Mouse (Mus musculus): ENCODE data around the gene Dach1. TPM values are rescaled to one million over a fixed set of nuclear protein-coding genes. Genes with fewer than 3 reads are reported as not detected.

The Dach1 gene
- polyA plus RNA-seq, 1 experiment, result not detected

- no peaks in the 10 kb centered on the region for H3K4me1 ChIP-seq (ENCODE audit: control insufficient read depth)
- TF ChIP-seq GATA1 (IDR thresholded peaks at IDR 0.05; ENCODE audit: low read length) (no peak), TAL1 (IDR thresholded peaks at IDR 0.05; ENCODE audit: low read length) (no peak)
- no peaks in the 10 kb centered on the region for H3K27me3 ChIP-seq (ENCODE audit: control insufficient read depth)
- H3K4me3 ChIP-seq (replicated peaks), result no peak overlapping the region
- no peaks in the 10 kb centered on the region for H3K36me3 ChIP-seq (ENCODE audit: control insufficient read depth)
- H3K9me3 ChIP-seq (ENCODE audit: control insufficient read depth, low read length), result no peaks in the 10 kb centered on the region
Measured at GRCm38 (mm10) chr14:98067273-98067905, 102.2 kb downstream of the Dach1 start.

GRCm38 (mm10) chr14:98064190-98064589 is 105.4 kb downstream of the Dach1 start:
- no peaks in the 10 kb centered on the region for H3K36me3 ChIP-seq (ENCODE audit: control insufficient read depth)

GRCm38 (mm10) chr14:98049329-98049728 is 120.2 kb downstream of the Dach1 start:
- Histone ChIP-seq H3K9me3 (ENCODE audit: control insufficient read depth, low read length) (no peaks in the 10 kb centered on the region), H3K36me3 (ENCODE audit: control insufficient read depth) (no peaks in the 10 kb centered on the region), H3K27me3 (ENCODE audit: control insufficient read depth) (no peaks in the 10 kb centered on the region), H3K4me3 (replicated peaks) (no peak overlapping the region), H3K4me1 (ENCODE audit: control insufficient read depth) (no peaks in the 10 kb centered on the region)
- TF ChIP-seq GATA1 (IDR thresholded peaks at IDR 0.05; ENCODE audit: low read length) (no peak), TAL1 (IDR thresholded peaks at IDR 0.05; ENCODE audit: low read length) (no peak)

More at GRCm38 (mm10) chr14:98064190-98064589, 105.4 kb downstream of the Dach1 start:
- Histone ChIP-seq H3K27me3 (ENCODE audit: control insufficient read depth) (no peaks in the 10 kb centered on the region), H3K4me3 (replicated peaks) (no peak overlapping the region), H3K9me3 (ENCODE audit: control insufficient read depth, low read length) (no peaks in the 10 kb centered on the region), H3K4me1 (ENCODE audit: control insufficient read depth) (no peaks in the 10 kb centered on the region)
- TF ChIP-seq TAL1 (IDR thresholded peaks at IDR 0.05; ENCODE audit: low read length) (no peak), GATA1 (IDR thresholded peaks at IDR 0.05; ENCODE audit: low read length) (no peak)

GRCm38 (mm10) chr14:98048403-98048802 is 121.2 kb downstream of the Dach1 start:
- Histone ChIP-seq H3K27me3 (ENCODE audit: control insufficient read depth) (no peaks in the 10 kb centered on the region), H3K9me3 (ENCODE audit: control insufficient read depth, low read length) (no peaks in the 10 kb centered on the region), H3K4me3 (replicated peaks) (no peak overlapping the region), H3K36me3 (ENCODE audit: control insufficient read depth) (no peaks in the 10 kb centered on the region), H3K4me1 (ENCODE audit: control insufficient read depth) (no peaks in the 10 kb centered on the region)
- TF ChIP-seq GATA1 (IDR thresholded peaks at IDR 0.05; ENCODE audit: low read length), result no peak
- no peak for TF ChIP-seq TAL1 (IDR thresholded peaks at IDR 0.05; ENCODE audit: low read length)

- Histone ChIP-seq H3K36me3 (ENCODE audit: control insufficient read depth) (no peaks in the 10 kb centered on the region), H3K4me3 (replicated peaks) (no peak overlapping the region), H3K9me3 (ENCODE audit: control insufficient read depth, low read length) (no peaks in the 10 kb centered on the region), H3K4me1 (ENCODE audit: control insufficient read depth) (no peaks in the 10 kb centered on the region), H3K27me3 (ENCODE audit: control insufficient read depth) (no peaks in the 10 kb centered on the region)
- no peak for TF ChIP-seq TAL1 (IDR thresholded peaks at IDR 0.05; ENCODE audit: low read length)
- no peak for TF ChIP-seq GATA1 (IDR thresholded peaks at IDR 0.05; ENCODE audit: low read length)
Measured at GRCm38 (mm10) chr14:98047670-98048069, 121.9 kb downstream of the Dach1 start.

GRCm38 (mm10) chr14:98046960-98047359 is 122.6 kb downstream of the Dach1 start:
- no peaks in the 10 kb centered on the region for H3K4me1 ChIP-seq (ENCODE audit: control insufficient read depth)
- no peak overlapping the region for H3K4me3 ChIP-seq (replicated peaks)
- H3K9me3 ChIP-seq (ENCODE audit: control insufficient read depth, low read length), result no peaks in the 10 kb centered on the region
- H3K36me3 ChIP-seq (ENCODE audit: control insufficient read depth), result no peaks in the 10 kb centered on the region
- TF ChIP-seq GATA1 (IDR thresholded peaks at IDR 0.05; ENCODE audit: low read length) (no peak), TAL1 (IDR thresholded peaks at IDR 0.05; ENCODE audit: low read length) (no peak)
- no peaks in the 10 kb centered on the region for H3K27me3 ChIP-seq (ENCODE audit: control insufficient read depth)

GRCm38 (mm10) chr14:98038524-98038923 is 131.0 kb downstream of the Dach1 start:
- Histone ChIP-seq H3K4me1 (ENCODE audit: control insufficient read depth) (no peaks in the 10 kb centered on the region), H3K36me3 (ENCODE audit: control insufficient read depth) (no peaks in the 10 kb centered on the region), H3K27me3 (ENCODE audit: control insufficient read depth) (no peaks in the 10 kb centered on the region), H3K4me3 (replicated peaks) (no peak overlapping the region), H3K9me3 (ENCODE audit: control insufficient read depth, low read length) (no peaks in the 10 kb centered on the region)
- no peak for TF ChIP-seq GATA1 (IDR thresholded peaks at IDR 0.05; ENCODE audit: low read length)
- no peak for TF ChIP-seq TAL1 (IDR thresholded peaks at IDR 0.05; ENCODE audit: low read length)

GRCm38 (mm10) chr14:98037175-98037574 is 132.4 kb downstream of the Dach1 start:
- H3K4me1 ChIP-seq (ENCODE audit: control insufficient read depth), result no peaks in the 10 kb centered on the region
- no peaks in the 10 kb centered on the region for H3K9me3 ChIP-seq (ENCODE audit: control insufficient read depth, low read length)
- no peaks in the 10 kb centered on the region for H3K27me3 ChIP-seq (ENCODE audit: control insufficient read depth)
- no peaks in the 10 kb centered on the region for H3K36me3 ChIP-seq (ENCODE audit: control insufficient read depth)
- H3K4me3 ChIP-seq (replicated peaks), result no peak overlapping the region
- TF ChIP-seq GATA1 (IDR thresholded peaks at IDR 0.05; ENCODE audit: low read length) (no peak), TAL1 (IDR thresholded peaks at IDR 0.05; ENCODE audit: low read length) (no peak)

- Histone ChIP-seq H3K27me3 (ENCODE audit: control insufficient read depth) (no peaks in the 10 kb centered on the region), H3K9me3 (ENCODE audit: control insufficient read depth, low read length) (no peaks in the 10 kb centered on the region), H3K4me3 (replicated peaks) (no peak overlapping the region), H3K4me1 (ENCODE audit: control insufficient read depth) (no peaks in the 10 kb centered on the region), H3K36me3 (ENCODE audit: control insufficient read depth) (no peaks in the 10 kb centered on the region)
- no peak for TF ChIP-seq TAL1 (IDR thresholded peaks at IDR 0.05; ENCODE audit: low read length)
- TF ChIP-seq GATA1 (IDR thresholded peaks at IDR 0.05; ENCODE audit: low read length), result no peak
Measured at GRCm38 (mm10) chr14:98035261-98035660, 134.3 kb downstream of the Dach1 start.

GRCm38 (mm10) chr14:98023540-98023939 is 146.0 kb downstream of the Dach1 start:
- TF ChIP-seq GATA1 (IDR thresholded peaks at IDR 0.05; ENCODE audit: low read length), result no peak
- TF ChIP-seq TAL1 (IDR thresholded peaks at IDR 0.05; ENCODE audit: low read length), result no peak
- Histone ChIP-seq H3K9me3 (ENCODE audit: control insufficient read depth, low read length) (no peaks in the 10 kb centered on the region), H3K27me3 (ENCODE audit: control insufficient read depth) (no peaks in the 10 kb centered on the region), H3K4me1 (ENCODE audit: control insufficient read depth) (no peaks in the 10 kb centered on the region), H3K4me3 (replicated peaks) (no peak overlapping the region), H3K36me3 (ENCODE audit: control insufficient read depth) (no peaks in the 10 kb centered on the region)

Data from erythroblast, embryonic 14.5 days (primary cell).